Mouse (Mus musculus) adrenal gland, postnatal 4 days (tissue): ENCODE data around the gene Rtn3. TPM values are rescaled to one million over a fixed set of nuclear protein-coding genes. Genes with fewer than 3 reads are reported as not detected.
"Not testable (repeated sequence)": the region's sequence is repeated elsewhere in the genome, so short reads cannot be mapped to it uniquely, and the experiment has no call there.

ENCODE experiments used
- DNase-seq, 2 experiments: peaks; one replicate each; pipeline ENCODE4 v3.0.0; 2021 to 2022; ENCODE audit warnings: low spot score in 2 of 2, mixed read lengths in 2 of 2
- total RNA-seq, 2 experiments: library from RNA; stranded (reverse); gene quantifications; 2 replicates each; pipeline ENCODE4 v1.2.3; 2021

The Rtn3 gene
- total RNA-seq, 2 experiments from 2014 or later = 130 to 147 TPM

GRCm38 (mm10) chr19:7423028-7423655, 59.9 kb downstream of the Rtn3 start:
- peak; percentile 66 to 79 for DNase-seq

- peak in 1 of 2 experiments; percentile 13 for DNase-seq
These were observed 60.4 kb downstream of the Rtn3 start for GRCm38 (mm10) chr19:7422656-7423027.

GRCm38 (mm10) chr19:7421602-7422591, 61.2 kb downstream of the Rtn3 start:
- DNase-seq = peak; percentile 16 to 30

- DNase-seq = no peak
These were observed 62.1 kb downstream of the Rtn3 start for GRCm38 (mm10) chr19:7420841-7421601.

GRCm38 (mm10) chr19:7420108-7420507, 63.0 kb downstream of the Rtn3 start:
- no peak for DNase-seq

- no peak for DNase-seq
These were observed 63.9 kb downstream of the Rtn3 start for GRCm38 (mm10) chr19:7419134-7419533.

GRCm38 (mm10) chr19:7417911-7418849, 64.9 kb downstream of the Rtn3 start:
- peak; percentile 59 to 70 for DNase-seq

- peak; percentile 44 to 52 for DNase-seq
These were observed 66.0 kb downstream of the Rtn3 start, which contains the start of gene 2700081O15Rik for GRCm38 (mm10) chr19:7416834-7417735. Gene 2700081O15Rik (plus strand): TSS chr19:7417625.

DNA sequence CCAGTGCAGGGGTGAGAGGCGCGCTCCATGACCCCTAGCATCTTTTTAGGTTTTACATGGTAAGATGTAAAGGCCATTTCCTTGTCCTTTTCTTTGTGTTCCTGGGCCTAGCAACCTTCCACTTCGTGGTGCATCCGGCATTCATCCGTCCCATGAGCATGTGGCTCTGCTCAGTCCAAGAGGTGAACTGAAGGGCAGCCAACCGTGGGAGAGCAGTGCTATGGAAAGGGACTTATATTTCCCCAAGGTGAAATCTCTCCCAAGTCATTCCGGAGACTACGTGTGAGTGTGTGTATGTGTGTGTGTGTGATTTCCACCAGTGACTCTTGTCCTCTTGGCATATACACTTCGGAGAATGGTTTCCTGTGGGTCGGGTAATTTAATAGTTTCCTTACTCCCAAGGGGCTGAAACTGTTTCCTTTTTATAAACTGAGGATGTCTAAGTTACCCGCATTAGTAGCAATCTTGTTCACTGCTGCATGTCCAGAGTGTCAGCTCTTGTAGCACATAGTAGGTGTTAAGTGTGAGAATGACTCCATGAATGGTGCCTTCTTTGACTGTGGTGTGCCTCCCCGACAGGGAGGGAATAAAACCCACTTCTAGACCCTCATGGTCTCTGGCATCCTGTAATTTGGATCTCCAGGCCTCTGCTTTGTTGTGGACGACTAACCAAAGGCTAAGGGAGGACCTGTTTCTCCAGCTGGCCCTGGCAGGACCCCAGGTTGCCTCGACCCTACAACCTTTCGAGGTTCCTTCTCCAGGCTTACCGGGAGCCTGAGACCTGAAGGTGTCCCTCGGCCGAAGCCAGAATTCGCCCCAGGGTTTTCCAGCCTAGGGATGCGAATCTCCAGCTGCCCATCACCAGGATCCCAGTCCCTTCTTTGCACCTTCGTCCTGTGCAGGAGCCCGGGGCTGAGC, 66.9 kb downstream of the Rtn3 start:
- no peak for DNase-seq

DNA sequence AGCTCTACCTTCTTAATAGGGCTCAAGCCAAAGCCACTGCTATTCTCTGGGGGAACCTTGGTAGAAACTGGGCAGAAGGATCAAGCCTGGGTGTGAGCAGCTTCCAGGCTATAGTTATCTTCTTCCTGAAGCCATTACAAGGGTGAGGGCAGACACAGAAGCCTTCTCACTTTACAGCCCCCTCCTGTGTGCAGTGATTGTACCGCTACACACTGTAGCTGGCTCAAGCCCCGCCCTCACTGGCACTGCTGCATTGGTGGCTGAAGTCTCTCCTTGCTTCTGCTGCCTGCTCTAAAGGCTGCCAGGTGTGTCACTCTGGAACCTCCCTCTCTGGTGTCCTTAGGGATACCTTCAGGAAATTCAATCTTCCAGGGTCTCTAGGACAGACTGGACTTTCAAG, 70.7 kb downstream of the Rtn3 start:
- no peak for DNase-seq

DNA sequence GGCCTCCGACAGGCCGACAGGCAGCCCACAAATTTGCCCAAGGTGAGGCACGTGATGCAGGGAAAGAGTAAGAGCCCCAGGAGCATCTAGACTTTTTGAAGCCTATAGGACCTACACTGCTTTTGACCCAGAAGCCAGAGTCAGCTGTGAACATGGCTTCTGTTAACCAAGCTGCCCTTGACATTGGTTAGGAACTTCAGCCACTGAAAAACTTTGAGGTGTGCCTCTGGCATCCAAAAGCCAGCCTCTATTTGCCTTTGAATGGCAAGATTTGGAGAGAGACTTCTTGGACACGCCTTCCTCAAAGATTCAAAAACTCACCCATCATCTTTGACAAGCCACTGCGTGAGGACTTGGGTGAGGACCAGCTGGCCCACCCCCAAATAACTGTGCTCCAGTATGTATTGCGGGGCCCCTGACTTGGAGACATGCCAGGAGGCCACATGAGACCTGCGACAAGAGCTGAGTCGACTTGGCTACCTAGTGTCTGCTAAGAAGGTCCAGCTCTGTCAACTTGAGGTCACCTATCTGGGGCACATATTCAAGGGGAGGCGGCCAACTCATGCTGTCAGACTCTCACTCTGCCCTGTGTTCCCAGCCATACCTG, 78.4 kb downstream of the Rtn3 start:
- DNase-seq = no peak

DNA sequence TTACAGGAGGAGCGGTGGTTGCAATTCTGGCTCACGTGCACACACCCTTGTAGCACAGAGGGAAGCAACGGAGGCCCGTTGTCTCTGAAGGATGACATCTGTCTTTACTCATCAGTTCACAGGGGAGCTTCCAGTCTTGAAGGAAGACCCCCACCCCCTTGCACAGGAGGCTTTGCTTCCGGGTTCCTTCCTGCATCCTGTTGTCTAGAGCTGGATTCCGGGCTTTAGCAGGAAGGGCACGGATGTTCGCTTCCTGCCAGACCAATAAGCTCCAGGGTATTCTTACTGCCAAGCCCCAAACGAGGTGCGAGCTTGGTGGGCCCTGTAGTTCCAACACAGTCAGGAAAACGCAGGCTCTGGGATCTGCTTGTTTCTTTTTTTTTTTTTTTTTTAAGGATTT, 82.4 kb downstream of the Rtn3 start:
- DNase-seq = no peak

GRCm38 (mm10) chr19:7398898-7399297, 84.2 kb downstream of the Rtn3 start:
- not testable (repeated sequence) for DNase-seq

DNA sequence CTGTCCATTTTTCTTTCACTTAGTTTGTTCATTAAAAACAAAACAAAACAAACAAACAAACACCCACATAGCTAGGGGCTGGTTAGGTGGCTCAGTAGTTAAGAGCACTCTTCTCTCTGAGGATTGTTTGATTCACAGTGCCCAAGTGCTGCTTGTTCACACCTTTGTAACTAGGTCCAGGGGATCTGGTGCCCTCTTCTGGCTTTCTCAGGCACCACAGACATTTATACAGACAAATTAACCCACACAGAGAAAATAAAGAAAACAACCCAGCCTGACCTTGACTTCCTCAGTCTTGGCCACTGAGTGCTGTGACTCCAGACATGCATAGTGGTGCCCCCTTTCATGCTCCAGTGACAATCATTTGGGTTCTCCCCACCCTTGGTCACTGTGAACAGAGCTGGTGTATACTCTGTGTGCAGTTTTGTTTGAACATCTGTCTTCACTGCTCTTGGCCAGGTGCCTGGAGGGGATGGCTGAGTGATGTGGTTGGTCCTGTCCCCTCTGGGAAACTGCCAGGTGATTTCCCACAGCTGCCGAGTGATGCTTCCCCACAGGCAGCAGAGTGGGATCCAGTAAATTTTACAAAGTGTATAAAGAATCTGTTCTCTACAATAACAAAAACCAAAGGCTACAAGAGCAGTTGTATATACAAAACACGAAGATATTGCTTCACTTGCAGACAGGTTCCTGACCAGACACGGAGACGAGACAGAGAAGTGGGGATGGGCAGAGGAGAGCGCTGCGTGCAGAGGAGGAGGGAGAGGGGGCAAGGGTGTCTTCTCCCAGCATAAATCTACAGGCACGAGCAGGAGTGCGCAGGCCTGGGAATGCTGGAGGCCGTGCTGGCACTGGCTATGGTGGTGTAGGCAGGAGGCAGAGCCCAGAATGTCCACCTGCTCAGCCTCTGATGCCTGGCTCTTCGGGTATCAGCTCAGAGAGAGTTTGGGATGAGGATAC, 85.9 kb downstream of the Rtn3 start:
- DNase-seq = not testable (repeated sequence)

GRCm38 (mm10) chr19:7388488-7388887, 94.6 kb downstream of the Rtn3 start:
- DNase-seq = no peak

DNA sequence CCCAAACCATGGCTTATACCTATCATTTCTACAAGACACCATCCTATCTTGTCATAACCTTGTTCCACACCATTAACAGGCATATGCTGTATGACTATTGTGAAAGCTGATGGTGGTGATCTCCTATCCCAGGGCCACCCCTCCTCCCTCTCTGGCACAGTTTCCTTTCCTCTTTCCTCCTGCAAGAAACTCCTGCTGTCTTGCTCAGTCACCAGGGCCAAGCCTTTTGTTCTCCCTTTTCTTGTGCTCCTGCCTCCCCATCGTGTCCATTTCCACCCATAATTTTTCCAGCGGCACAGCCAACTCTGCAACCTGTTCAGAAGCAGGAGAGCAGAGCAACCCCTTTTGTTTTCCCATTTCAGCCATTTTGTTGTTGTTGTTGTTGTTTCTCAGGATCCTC, 97.0 kb downstream of the Rtn3 start:
- DNase-seq = no peak
